Mouse (Mus musculus): ENCODE data around the gene Gckr. TPM values are rescaled to one million over a fixed set of nuclear protein-coding genes. Genes with fewer than 3 reads are reported as not detected.

The Gckr gene
- polyA plus RNA-seq, 1 experiment from 2014 or later = 0.09 TPM

Other genes starting within 250 kb of the Gckr start
- 116 and 118 TPM in 2 replicates for gene Atraid, start 249.1 kb upstream of the Gckr start, polyA plus RNA-seq (2015; fragmentation: Nextera tagmentation; extraction: Ambion mirVana)
- gene Slc5a6, start 248.5 kb upstream of the Gckr start, polyA plus RNA-seq (2015; fragmentation: Nextera tagmentation; extraction: Ambion mirVana) = 5.8 and 9.3 TPM in 2 replicates
- 11.0 and 19.0 TPM in 2 replicates for gene Cad, start 242.7 kb upstream of the Gckr start, polyA plus RNA-seq (2015; fragmentation: Nextera tagmentation; extraction: Ambion mirVana)
- gene Dnajc5g, start 191.2 kb upstream of the Gckr start, polyA plus RNA-seq (2015; fragmentation: Nextera tagmentation; extraction: Ambion mirVana) = not detected in 2 replicates
- 0.25 and 0.36 TPM in 2 replicates for gene Slc30a3, start 189.2 kb upstream of the Gckr start, polyA plus RNA-seq (2015; fragmentation: Nextera tagmentation; extraction: Ambion mirVana)
- 8.0 and 9.9 TPM in 2 replicates for gene Trim54, start 180.7 kb upstream of the Gckr start, polyA plus RNA-seq (2015; fragmentation: Nextera tagmentation; extraction: Ambion mirVana)
- gene Ucn, start 158.6 kb upstream of the Gckr start, polyA plus RNA-seq (2015; fragmentation: Nextera tagmentation; extraction: Ambion mirVana) = not detected in 2 replicates
- 77.0 and 83.6 TPM in 2 replicates for gene Mpv17, start 143.2 kb upstream of the Gckr start, polyA plus RNA-seq (2015; fragmentation: Nextera tagmentation; extraction: Ambion mirVana)
- gene Gm29609, start 117.5 kb upstream of the Gckr start, polyA plus RNA-seq (2015; fragmentation: Nextera tagmentation; extraction: Ambion mirVana) = 0.63 and 2.1 TPM in 2 replicates
- gene Gtf3c2, start 117.3 kb upstream of the Gckr start, polyA plus RNA-seq (2015; fragmentation: Nextera tagmentation; extraction: Ambion mirVana) = 37.2 and 44.8 TPM in 2 replicates
- gene Snx17, start 104.2 kb upstream of the Gckr start, polyA plus RNA-seq (2015; fragmentation: Nextera tagmentation; extraction: Ambion mirVana) = 107 and 117 TPM in 2 replicates
- 51.8 and 64.7 TPM in 2 replicates for gene Eif2b4, start 104.0 kb upstream of the Gckr start, polyA plus RNA-seq (2015; fragmentation: Nextera tagmentation; extraction: Ambion mirVana)
- 5.4 and 8.0 TPM in 2 replicates for gene Zfp513, start 95.1 kb upstream of the Gckr start, polyA plus RNA-seq (2015; fragmentation: Nextera tagmentation; extraction: Ambion mirVana)
- 81.4 and 103 TPM in 2 replicates for gene Ppm1g, start 76.8 kb upstream of the Gckr start, polyA plus RNA-seq (2015; fragmentation: Nextera tagmentation; extraction: Ambion mirVana)
- 109 and 131 TPM in 2 replicates for gene Nrbp1, start 56.6 kb upstream of the Gckr start, polyA plus RNA-seq (2015; fragmentation: Nextera tagmentation; extraction: Ambion mirVana)
- 0.25 and 0.28 TPM in 2 replicates for gene Gm9970, start 56.2 kb upstream of the Gckr start, polyA plus RNA-seq (2015; fragmentation: Nextera tagmentation; extraction: Ambion mirVana)
- 3.0 and 7.0 TPM in 2 replicates for gene Krtcap3, start 45.8 kb upstream of the Gckr start, polyA plus RNA-seq (2015; fragmentation: Nextera tagmentation; extraction: Ambion mirVana)
- 22.3 and 22.7 TPM in 2 replicates for gene Ift172, start 6.3 kb upstream of the Gckr start, polyA plus RNA-seq (2015; fragmentation: Nextera tagmentation; extraction: Ambion mirVana)
- gene Fndc4, start 1.4 kb upstream of the Gckr start, polyA plus RNA-seq (2015; fragmentation: Nextera tagmentation; extraction: Ambion mirVana) = 16.4 and 24.1 TPM in 2 replicates
- gene Zfp512, start 155.0 kb downstream of the Gckr start, polyA plus RNA-seq (2015; fragmentation: Nextera tagmentation; extraction: Ambion mirVana) = 33.1 and 41.8 TPM in 2 replicates
- gene 4930548H24Rik, start 188.3 kb downstream of the Gckr start, polyA plus RNA-seq (2015; fragmentation: Nextera tagmentation; extraction: Ambion mirVana) = not detected in 2 replicates
- gene Gpn1, start 197.3 kb downstream of the Gckr start, polyA plus RNA-seq (2015; fragmentation: Nextera tagmentation; extraction: Ambion mirVana) = 36.1 and 41.8 TPM in 2 replicates
- gene Slc4a1ap, start 229.6 kb downstream of the Gckr start, polyA plus RNA-seq (2015; fragmentation: Nextera tagmentation; extraction: Ambion mirVana) = 20.0 and 23.0 TPM in 2 replicates
- 15.6 and 19.2 TPM in 2 replicates for gene Supt7l, start 230.4 kb downstream of the Gckr start, polyA plus RNA-seq (2015; fragmentation: Nextera tagmentation; extraction: Ambion mirVana)

Data from heart, embryonic 15.5 days (tissue).